ENCODE assay signal across 1 mouse cellular context in the genomic region with DNA sequence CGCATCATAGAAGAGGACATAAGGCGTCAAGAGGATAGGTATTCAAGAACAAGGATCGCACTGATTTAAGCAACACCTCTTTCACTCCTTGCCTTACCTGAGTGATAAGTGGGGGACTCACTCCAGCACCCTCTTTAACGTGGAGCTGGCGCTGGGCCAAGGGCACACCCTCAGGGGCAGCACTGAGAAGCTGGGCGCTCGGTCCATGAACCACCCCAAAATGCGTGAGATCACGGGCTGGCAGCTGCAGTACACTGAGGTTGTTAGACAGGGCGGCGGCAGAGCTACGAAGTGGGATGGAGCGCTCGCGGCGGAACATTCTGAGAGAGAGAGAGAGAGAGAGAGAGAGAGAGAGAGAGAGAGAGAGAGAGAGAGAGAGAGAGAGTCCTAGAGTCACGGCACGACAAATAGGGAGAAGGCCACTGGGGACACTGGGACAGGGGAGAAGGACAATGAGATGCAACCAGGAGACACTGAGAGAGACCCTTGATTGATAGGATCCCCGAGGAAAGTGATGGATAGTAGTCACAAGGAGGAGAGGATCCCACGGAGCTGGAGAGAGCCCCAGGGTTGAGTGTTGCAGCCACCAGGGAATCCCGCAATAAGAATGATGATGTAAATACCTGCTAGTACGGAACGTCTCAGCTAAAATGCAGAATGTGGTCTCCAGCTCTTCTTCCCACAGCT.
TF ChIP-seq lines count a peak whose summit lies in the region.

No protein-coding gene starts in this region.

TF ChIP-seq in MEL, 35 proteins besides CTCF, POLR2A, EP300 and RAD21:
- peak; percentile 91; the same call in 1 of the 2 replicates for TF ChIP-seq JUND (IDR thresholded peaks at IDR 0.05; ENCODE audit: low read depth, low read length)
- no peak for TF ChIP-seq CHD1 (IDR thresholded peaks at IDR 0.05; ENCODE audit: low read depth, low read length)
